Mouse (Mus musculus) intestine, embryonic 15.5 days (tissue): ENCODE measurements around the gene Fancg. TPM values are rescaled to one million over a fixed set of nuclear protein-coding genes. Genes with fewer than 3 reads are reported as not detected.

ENCODE experiments used
- ATAC-seq: fragments of 200-750 bp; cut with Nextera tagmentation; 2 replicates; pipeline ENCODE4 v1.8.0; 2017; ENCODE audit warnings: moderate TSS enrichment, moderate library complexity
- H3K27ac ChIP-seq: fragments of 300-500 bp; sonication (generic); 2 replicates; pipeline ENCODE4 v1.5.1; 2015; ENCODE audit warnings: mild to moderate bottlenecking, inconsistent platforms
- H3K27me3 ChIP-seq: fragments of 300-500 bp; sonication (generic); replicated peaks from 2 replicates; pipeline ENCODE4 v1.6.1; 2015; ENCODE audit warnings: inconsistent platforms
- H3K36me3 ChIP-seq: fragments of 300-500 bp; sonication (generic); 2 replicates; pipeline ENCODE4 v1.6.1; 2015; ENCODE audit warnings: inconsistent platforms
- H3K4me1 ChIP-seq: fragments of 300-500 bp; sonication (generic); replicated peaks from 2 replicates; pipeline ENCODE4 v1.6.1; 2015; ENCODE audit warnings: inconsistent platforms
- H3K4me2 ChIP-seq: fragments of 300-500 bp; sonication (generic); replicated peaks from 2 replicates; pipeline ENCODE4 v1.6.1; 2015; ENCODE audit warnings: mild to moderate bottlenecking, inconsistent platforms
- H3K4me3 ChIP-seq: fragments of 300-500 bp; sonication (generic); replicated peaks from 2 replicates; pipeline ENCODE4 v1.5.1; 2015; ENCODE audit warnings: inconsistent platforms
- H3K9ac ChIP-seq: fragments of 300-500 bp; sonication (generic); 2 replicates; pipeline ENCODE4 v1.6.1; 2015; ENCODE audit warnings: inconsistent platforms
- H3K9me3 ChIP-seq: fragments of 300-500 bp; sonication (generic); 2 replicates; pipeline ENCODE4 v1.6.1; 2016; ENCODE audit warnings: inconsistent platforms
- WGBS: fragments of 180-500 bp; shearing (Covaris S2); methylation state at CpG from one replicate; pipeline ENCODE4 v1.1.7; 2015; 5-methylcytosine and 5-hydroxymethylcytosine counted together
- polyA plus RNA-seq: library from polyadenylated mRNA; unstranded; fragments of >200 nt; fragmentation: Nextera tagmentation; extraction: Ambion mirVana; gene quantifications from 2 replicates; pipeline ENCODE4 v1.2.1, GENCODE M21; 2015

The Fancg gene
- polyA plus RNA-seq, 1 experiment from 2014 or later, result 15.2 TPM

DNA sequence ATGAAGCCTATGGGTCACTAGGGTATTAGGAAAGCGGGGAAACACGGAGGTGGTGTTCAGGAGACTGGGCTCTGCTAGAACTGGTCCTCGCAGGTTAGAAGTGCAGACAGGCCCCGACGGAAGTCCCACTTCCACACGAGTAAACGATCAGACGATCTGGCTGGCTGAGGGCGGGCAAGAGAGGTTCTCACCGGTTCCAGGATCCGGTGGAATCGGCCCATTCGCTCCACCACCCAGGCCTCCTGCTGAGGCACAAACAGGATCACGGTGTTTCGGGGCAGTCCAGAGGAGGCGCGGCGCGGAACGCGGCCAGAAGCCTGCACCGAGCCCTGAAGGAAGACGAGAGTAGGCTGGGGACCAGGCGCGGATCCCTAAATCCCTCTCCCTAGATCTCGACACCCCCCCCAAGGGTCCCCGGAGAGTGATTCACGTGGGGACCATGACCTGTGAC is 20.5 kb upstream of the Fancg start:
- Histone ChIP-seq H3K27ac (peak overlapping the region; percentile 82), H3K4me1 (peaks cover 9% of the 10 kb centered on the region), H3K9me3 (no peaks in the 10 kb centered on the region), H3K4me2 (peak overlapping the region; percentile 84), H3K9ac (peak overlapping the region; percentile 92), H3K27me3 (no peaks in the 10 kb centered on the region), H3K4me3 (peak overlapping the region; percentile 77), H3K36me3 (peaks cover 21% of the 10 kb centered on the region)
- ATAC-seq, result peak; percentile 75
- WGBS, result 1% methylated on average over 28 of the region's 28 CpGs

DNA sequence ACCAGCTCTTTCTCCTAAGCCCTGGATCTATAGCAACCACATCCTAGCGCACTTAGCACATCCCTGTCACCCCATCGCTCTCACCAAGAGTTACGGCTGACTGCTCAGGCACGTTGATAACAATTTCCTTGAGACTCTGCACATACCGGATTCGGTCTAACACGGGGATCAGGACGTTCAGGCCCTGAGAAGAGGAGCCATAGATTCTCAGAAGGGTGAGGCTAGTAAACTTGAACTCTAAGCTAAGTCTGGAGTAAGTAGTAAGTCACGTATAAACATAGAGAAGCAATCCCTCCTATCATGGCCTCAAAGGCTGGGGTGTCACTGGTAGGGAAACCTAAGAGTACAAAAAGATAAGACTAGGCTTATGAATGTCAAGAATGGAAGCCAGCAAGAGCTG is 20.0 kb upstream of the Fancg start:
- no peaks in the 10 kb centered on the region for H3K9me3 ChIP-seq
- peak overlapping the region; percentile 82; the same call in 1 of the 2 replicates for H3K27ac ChIP-seq
- ATAC-seq, result no peak
- peak overlapping the region; percentile 77 for H3K4me3 ChIP-seq
- WGBS, result 67% methylated on average over 9 of the region's 9 CpGs
- H3K4me1 ChIP-seq, result peaks cover 9% of the 10 kb centered on the region
- H3K27me3 ChIP-seq, result no peaks in the 10 kb centered on the region
- H3K36me3 ChIP-seq, result peaks cover 21% of the 10 kb centered on the region
- H3K9ac ChIP-seq, result peak overlapping the region; percentile 92
- peak overlapping the region; percentile 84 for H3K4me2 ChIP-seq

DNA sequence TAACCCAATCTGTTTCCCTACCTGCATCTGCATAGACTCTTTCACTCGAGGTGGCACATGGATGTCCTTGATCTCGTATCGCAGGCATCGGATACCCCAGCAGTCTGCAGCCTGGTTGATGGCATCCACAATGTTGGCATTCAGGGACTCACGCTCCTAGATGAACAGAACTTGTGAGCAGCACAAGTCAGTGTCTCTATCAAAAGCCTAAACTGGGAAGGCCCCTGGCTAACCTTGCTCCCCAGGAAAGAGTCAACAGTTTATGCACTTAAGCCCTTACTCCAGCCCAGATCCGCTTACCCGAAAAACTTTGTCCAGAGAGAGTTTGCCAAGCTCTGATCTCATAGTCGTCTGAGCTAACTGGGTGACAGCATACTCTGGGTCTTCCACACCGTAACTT is 19.4 kb upstream of the Fancg start:
- no peaks in the 10 kb centered on the region for H3K9me3 ChIP-seq
- peaks cover 21% of the 10 kb centered on the region for H3K36me3 ChIP-seq
- ATAC-seq, result no peak
- 93% methylated on average over 9 of the region's 9 CpGs for WGBS
- H3K4me3 ChIP-seq, result 0 out of 2 replicates have a peak overlapping the region, but pooled peaks have one; percentile 77
- 0 out of 2 replicates have a peak overlapping the region, but pooled peaks have one; percentile 84 for H3K4me2 ChIP-seq
- H3K9ac ChIP-seq, result no peak overlapping the region
- peaks cover 10% of the 10 kb centered on the region for H3K4me1 ChIP-seq
- H3K27ac ChIP-seq, result no peak overlapping the region
- no peaks in the 10 kb centered on the region for H3K27me3 ChIP-seq

DNA sequence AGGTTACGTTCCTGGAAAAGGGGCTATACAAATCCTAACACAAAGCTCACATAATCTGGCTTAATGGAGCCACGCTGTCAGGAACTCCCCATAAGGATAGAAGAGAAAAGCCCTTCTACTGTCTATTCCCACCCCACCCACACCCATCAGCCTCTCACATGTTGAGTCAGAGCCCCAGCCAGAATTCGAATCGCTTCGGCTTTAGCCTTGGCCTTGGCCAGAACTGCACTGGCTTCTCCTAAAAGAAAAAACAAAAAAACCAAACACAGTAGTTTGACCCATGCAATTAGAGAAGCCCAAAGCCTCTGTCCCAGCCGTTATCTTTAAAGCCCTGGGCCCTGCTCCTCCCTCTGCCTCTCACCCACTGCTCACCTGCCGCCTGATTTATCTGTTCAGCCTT is 18.8 kb upstream of the Fancg start:
- H3K27ac ChIP-seq, result no peak overlapping the region
- ATAC-seq, result no peak
- H3K4me1 ChIP-seq, result peaks cover 15% of the 10 kb centered on the region
- H3K36me3 ChIP-seq, result peaks cover 21% of the 10 kb centered on the region
- no peaks in the 10 kb centered on the region for H3K9me3 ChIP-seq
- no peak overlapping the region for H3K9ac ChIP-seq
- no peaks in the 10 kb centered on the region for H3K27me3 ChIP-seq
- WGBS, result 91% methylated on average over 7 of the region's 7 CpGs
- no peak overlapping the region for H3K4me3 ChIP-seq
- H3K4me2 ChIP-seq, result no peak overlapping the region

DNA sequence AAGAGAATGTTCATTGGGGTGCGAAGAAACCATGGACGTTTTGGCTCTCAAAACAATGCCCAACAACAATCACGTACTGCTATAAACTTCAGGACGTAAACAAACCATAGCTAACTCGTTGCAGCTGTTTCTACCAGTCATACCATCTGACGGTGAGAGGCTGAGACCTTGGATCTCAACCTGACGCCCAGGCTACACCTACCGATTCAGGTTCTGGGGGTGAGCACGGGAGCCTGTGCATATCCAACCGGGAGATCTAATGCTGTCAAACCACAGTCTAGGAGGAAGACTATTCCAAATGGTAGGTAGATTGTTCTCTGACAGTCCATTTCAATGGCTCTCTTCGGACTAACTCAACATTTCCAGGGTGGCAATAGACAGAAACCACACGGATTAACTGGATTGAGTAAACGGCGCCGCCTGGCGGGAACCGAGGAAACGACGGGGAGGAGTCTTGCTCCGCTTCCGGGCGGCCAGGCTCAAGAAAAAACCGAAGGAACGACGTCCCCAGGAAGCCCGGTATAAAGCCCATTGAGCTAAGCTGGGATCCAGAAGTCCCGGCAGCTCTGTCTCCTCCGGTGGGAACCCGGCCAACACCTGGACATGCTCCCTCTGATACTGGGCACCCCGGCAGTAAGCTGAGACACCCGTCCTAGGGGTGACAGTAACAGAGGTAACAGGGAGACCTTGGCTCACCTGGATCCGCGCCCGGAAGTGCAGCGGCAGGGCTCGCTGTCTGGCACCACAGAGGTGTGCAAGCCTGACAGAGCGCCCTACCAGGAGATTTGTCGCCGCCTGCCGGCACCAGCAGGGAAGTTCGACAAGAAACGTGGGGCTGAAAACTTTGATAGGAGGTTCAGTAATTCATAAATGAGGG is 15.0 kb upstream of the Fancg start, which contains the start of gene Pigo:
Gene Pigo (minus strand): TSS at position 736 of the 877 bp plus-strand sequence.
- WGBS, result 5% methylated on average over 42 of the region's 42 CpGs
- H3K27me3 ChIP-seq, result no peaks in the 10 kb centered on the region
- H3K36me3 ChIP-seq, result peaks cover 39% of the 10 kb centered on the region

DNA sequence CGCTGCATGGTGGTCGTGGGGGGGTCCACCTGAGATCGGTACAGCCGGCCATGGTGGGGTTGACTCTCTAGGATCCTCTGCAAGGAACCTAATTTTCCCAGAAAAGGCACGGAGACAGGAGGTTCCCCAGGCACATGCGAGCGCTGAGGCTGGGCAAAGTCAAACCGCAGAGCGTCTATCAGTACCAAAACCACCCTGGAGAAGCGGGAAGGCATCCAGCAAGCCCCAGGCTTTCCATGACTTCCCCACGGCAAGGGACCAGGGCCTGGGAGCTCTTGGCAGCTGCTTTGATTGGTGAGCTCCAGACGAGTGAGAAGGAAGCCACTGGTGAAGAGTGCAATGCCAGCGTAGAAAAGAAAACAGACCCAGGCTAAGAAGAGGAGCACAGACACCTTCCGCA is 14.4 kb upstream of the Fancg start:
- Histone ChIP-seq H3K4me2 (peak overlapping the region; percentile 60), H3K4me3 (peak overlapping the region; percentile 52), H3K9ac (peak overlapping the region; percentile 50), H3K36me3 (peaks cover 43% of the 10 kb centered on the region), H3K4me1 (peaks cover 7% of the 10 kb centered on the region), H3K27ac (0 out of 2 replicates have a peak overlapping the region, but pooled peaks have one; percentile 83), H3K27me3 (no peaks in the 10 kb centered on the region), H3K9me3 (no peaks in the 10 kb centered on the region)
- ATAC-seq, result no peak
- 75% methylated on average over 14 of the region's 14 CpGs for WGBS

More for the DNA sequence above, 15.0 kb upstream of the Fancg start, which contains the start of gene Pigo:
- Histone ChIP-seq H3K4me2 (peak within 1 kb of the TSS; percentile 60), H3K9me3 (no peaks in the 10 kb centered on the region), H3K27ac (peak within 1 kb of the TSS; percentile 83), H3K4me3 (peak within 1 kb of the TSS; percentile 52), H3K9ac (peak within 1 kb of the TSS; percentile 57), H3K4me1 (peaks cover 12% of the 10 kb centered on the region)
- peak; percentile 97 for ATAC-seq

DNA sequence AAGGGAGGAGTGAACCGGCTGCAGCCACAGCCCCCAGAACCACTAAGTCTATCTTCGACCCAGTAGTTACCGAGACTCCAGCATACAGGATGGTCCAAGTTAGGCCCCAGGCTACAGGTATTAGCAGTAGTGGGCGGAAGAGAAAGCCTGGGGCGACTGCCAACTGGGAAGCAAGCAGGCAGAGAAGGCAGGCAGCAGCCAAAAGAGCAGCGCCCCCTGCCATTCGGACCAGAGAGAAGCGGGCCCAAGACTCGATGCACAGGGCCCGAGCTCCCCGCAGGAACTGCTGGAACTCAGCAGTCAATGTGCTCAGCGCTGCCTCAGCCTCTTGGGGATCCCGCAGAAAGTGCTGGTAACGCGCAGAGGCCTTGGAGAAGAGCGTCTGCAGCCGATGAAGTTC is 11.0 kb upstream of the Fancg start:
- ATAC-seq, result no peak
- Histone ChIP-seq H3K4me1 (peaks cover 7% of the 10 kb centered on the region), H3K4me2 (no peak overlapping the region), H3K9me3 (no peaks in the 10 kb centered on the region), H3K27ac (no peak overlapping the region), H3K9ac (no peak overlapping the region), H3K4me3 (no peak overlapping the region), H3K27me3 (no peaks in the 10 kb centered on the region), H3K36me3 (peaks cover 24% of the 10 kb centered on the region; the same call in 1 of the 2 replicates)
- 75% methylated on average over 17 of the region's 17 CpGs for WGBS

DNA sequence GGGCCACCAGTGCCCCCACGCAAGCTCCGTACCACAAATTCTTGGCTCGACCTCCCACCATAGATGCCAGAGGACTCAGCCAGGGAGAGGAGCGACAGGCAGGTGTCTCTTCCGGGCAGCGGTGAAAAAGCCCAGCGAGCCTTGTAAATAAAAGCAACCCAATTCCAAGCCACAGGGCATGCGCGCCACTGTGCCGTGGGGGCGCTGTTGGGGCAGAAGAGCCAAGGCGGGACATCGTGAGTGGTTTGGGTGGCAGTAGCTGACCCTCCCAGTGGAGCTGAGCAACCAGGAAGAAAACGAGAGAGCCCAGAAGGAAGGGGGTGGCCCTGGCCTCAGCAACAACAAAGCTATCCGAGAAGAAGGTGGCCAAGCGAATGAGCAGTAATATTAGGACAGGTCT is 10.6 kb upstream of the Fancg start:
- peaks cover 24% of the 10 kb centered on the region; the same call in 1 of the 2 replicates for H3K36me3 ChIP-seq
- peaks cover 7% of the 10 kb centered on the region for H3K4me1 ChIP-seq
- no peaks in the 10 kb centered on the region for H3K27me3 ChIP-seq
- H3K9ac ChIP-seq, result no peak overlapping the region
- H3K27ac ChIP-seq, result no peak overlapping the region
- no peaks in the 10 kb centered on the region for H3K9me3 ChIP-seq
- no peak overlapping the region for H3K4me2 ChIP-seq
- H3K4me3 ChIP-seq, result no peak overlapping the region
- no peak for ATAC-seq
- 87% methylated on average over 16 of the region's 16 CpGs for WGBS

DNA sequence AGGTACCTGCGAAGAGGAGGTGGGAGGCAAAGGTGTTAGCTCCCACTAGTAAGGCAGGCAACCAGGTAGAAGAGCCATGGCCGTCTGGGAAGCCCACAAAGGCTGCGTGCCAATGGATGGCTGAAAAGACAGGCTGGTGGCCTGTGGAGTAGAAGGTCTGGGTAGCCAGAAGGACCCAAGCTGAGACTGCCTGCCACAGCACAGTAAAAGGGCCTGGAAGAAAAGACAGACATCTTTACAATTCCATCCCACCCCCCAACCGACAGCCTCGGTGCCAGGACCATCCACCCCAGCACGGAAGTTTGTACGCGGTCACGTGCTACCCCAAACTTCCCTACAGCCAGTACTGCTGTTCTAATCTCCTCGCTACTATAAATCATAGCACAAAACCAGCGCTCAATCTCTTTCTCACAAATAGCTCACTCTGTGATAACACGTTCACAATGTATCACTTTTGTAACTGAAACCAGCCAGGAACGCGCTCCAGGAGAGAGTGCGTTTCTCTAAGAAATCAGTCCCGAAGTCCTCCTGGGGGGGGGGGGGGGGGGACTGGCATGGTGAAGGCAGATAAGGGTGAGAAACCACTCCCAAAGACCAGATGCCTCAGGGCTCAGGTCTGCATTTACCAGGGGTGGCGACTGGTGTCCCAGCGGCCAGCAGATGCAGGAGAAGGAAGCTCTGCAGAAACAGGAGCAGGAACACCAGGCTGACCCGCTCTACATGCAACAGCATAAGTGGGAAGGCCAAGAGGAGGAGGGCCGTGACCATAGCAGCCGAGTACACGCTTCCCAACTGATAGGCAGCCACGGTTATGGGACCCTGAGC is 9.5 kb upstream of the Fancg start:
- H3K9me3 ChIP-seq, result no peaks in the 10 kb centered on the region
- no peak for ATAC-seq

DNA sequence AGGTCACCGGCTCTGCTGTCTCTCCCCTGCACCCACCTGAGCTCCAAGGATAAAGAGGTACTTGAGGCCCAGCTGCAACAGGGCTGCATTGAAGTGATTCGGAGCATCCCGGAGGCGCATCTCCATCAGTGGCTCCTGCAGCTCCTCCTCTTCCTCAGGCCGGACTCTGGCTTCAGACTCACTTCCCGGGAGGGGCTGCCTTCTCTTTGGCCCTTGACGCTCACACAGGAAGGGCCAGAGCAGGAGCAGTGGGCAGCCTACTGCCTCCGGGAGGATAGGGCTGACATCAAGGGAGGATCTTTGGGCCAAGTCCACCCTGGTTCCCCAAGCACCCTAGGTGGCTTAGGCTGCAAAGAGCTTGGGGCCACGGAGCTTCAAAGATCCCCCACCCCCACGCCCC is 8.9 kb upstream of the Fancg start:
- H3K4me2 ChIP-seq, result no peak overlapping the region
- H3K4me1 ChIP-seq, result no peaks in the 10 kb centered on the region
- H3K4me3 ChIP-seq, result no peak overlapping the region
- no peaks in the 10 kb centered on the region for H3K9me3 ChIP-seq
- ATAC-seq, result no peak
- no peaks in the 10 kb centered on the region for H3K27me3 ChIP-seq
- H3K36me3 ChIP-seq, result peaks cover 24% of the 10 kb centered on the region; the same call in 1 of the 2 replicates
- H3K27ac ChIP-seq, result no peak overlapping the region
- no peak overlapping the region for H3K9ac ChIP-seq
- WGBS, result 95% methylated on average over 10 of the region's 10 CpGs

More for the DNA sequence above, 9.5 kb upstream of the Fancg start:
- no peak overlapping the region for H3K4me2 ChIP-seq
- no peak overlapping the region for H3K9ac ChIP-seq
- no peaks in the 10 kb centered on the region for H3K27me3 ChIP-seq
- peaks cover 6% of the 10 kb centered on the region for H3K4me1 ChIP-seq
- H3K27ac ChIP-seq, result no peak overlapping the region
- H3K4me3 ChIP-seq, result no peak overlapping the region
- 92% methylated on average over 23 of the region's 23 CpGs for WGBS
- H3K36me3 ChIP-seq, result peaks cover 24% of the 10 kb centered on the region; the same call in 1 of the 2 replicates

DNA sequence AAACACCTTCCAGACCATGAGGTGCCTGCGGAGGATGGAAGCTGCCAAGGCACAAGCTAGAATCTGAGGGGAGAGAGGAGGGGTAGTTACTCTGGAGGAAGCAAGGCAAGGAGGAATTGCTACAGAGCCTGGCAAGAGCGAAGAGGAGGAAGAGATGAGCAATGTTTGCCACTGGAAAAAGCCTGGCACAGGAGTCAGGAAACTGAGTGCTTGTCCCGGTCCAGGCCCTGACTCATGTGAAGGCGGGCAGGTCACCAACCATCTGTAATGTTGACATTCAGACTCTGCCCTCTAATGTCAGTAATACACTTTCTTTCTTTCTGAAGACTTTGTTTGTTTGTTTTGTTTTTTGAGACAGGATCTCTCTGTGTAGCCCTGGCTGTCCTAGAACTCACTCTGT is 7.8 kb upstream of the Fancg start:
- H3K27me3 ChIP-seq, result no peaks in the 10 kb centered on the region
- H3K4me1 ChIP-seq, result no peaks in the 10 kb centered on the region
- peaks cover 20% of the 10 kb centered on the region; the same call in 1 of the 2 replicates for H3K36me3 ChIP-seq
- WGBS, result 93% methylated on average over 4 of the region's 4 CpGs
- no peak for ATAC-seq
- no peak overlapping the region for H3K9ac ChIP-seq
- no peak overlapping the region for H3K27ac ChIP-seq
- no peak overlapping the region for H3K4me2 ChIP-seq
- no peaks in the 10 kb centered on the region for H3K9me3 ChIP-seq
- H3K4me3 ChIP-seq, result no peak overlapping the region

DNA sequence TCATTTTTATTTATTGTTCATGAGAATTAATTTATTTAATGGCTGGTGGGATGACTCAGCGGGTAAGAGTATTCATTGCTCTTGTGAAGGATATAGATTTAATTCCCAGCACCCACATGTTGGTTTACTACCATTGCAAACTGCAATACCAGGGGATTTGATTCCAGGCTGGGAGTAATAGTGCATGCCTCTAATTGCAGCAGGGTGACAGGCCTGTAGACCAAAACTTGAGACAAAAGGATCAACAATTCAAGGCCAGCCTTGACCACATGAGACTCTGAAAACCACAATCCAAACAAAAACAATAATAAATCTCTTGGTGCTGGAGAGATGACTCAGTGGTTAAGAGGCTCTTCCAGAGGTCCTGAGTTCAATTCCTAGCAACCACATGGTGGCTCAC is 1.8 kb upstream of the Fancg start:
- 94% methylated on average over 1 of the region's 1 CpGs for WGBS
- ATAC-seq, result no peak
- Histone ChIP-seq H3K27ac (no peak overlapping the region), H3K36me3 (no peaks in the 10 kb centered on the region), H3K4me3 (no peak overlapping the region), H3K9me3 (no peaks in the 10 kb centered on the region), H3K4me1 (peaks cover 6% of the 10 kb centered on the region; the same call in 1 of the 2 replicates), H3K27me3 (no peaks in the 10 kb centered on the region), H3K4me2 (no peak overlapping the region), H3K9ac (no peak overlapping the region)
